Mouse (Mus musculus): ENCODE measurements around the gene Diaph3. TPM values are rescaled to one million over a fixed set of nuclear protein-coding genes. Genes with fewer than 3 reads are reported as not detected.
A peak's percentile ranks its signal among the peaks of the same experiment; 100 is the strongest.

Diaph3 gene
- polyA plus RNA-seq, 1 experiment from 2014 or later: 15.3 TPM

DNA sequence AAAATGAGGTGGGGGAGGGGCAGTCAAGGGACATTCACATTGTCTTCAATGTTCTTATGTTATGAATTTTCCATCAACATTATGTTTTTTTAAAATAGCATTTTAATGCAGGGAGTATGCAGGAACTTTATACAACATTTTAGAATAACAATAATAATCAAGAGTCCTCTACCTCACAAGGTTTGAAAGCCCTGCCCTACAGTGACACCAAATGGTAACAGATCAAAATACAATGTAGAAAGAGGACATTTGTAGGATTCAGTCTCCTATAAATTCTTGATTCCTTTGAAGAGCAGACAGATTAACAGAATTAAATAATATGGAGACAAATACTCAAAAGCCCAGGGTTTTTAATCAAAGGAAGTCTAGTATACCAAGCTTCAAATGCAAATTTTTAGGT is 242.1 kb downstream of the Diaph3 start:
- Histone ChIP-seq H3K9me3 (ENCODE audit: control insufficient read depth, low read length) (no peaks in the 10 kb centered on the region), H3K27me3 (ENCODE audit: control insufficient read depth, insufficient read depth, low read length) (no peaks in the 10 kb centered on the region), H3K9ac (ENCODE audit: low read length) (no peak overlapping the region), H3K4me2 (ENCODE audit: low read length) (no peak overlapping the region), H3K4me1 (ENCODE audit: control insufficient read depth in 2 of 2, insufficient read depth in 2 of 2, low read length in 2 of 2) (no peaks in the 10 kb centered on the region), H3K27ac (replicated peaks in 1 of 2; ENCODE audit: control insufficient read depth in 1 of 2, insufficient read depth in 1 of 2, low read depth in 2 of 2, low read length in 2 of 2) (no peak overlapping the region), H3K4me3 (ENCODE audit: control insufficient read depth in 1 of 2, insufficient read depth in 1 of 2, low read depth in 1 of 2, low read length in 2 of 2) (no peak overlapping the region), H3K36me3 (ENCODE audit: control insufficient read depth, insufficient read depth, low read length) (peaks cover 4% of the 10 kb centered on the region; the same call in 1 of the 2 replicates)
- ATAC-seq (ENCODE audit: insufficient number of reproducible peaks, insufficient read depth, low FRiP score, low read depth): no peak

DNA sequence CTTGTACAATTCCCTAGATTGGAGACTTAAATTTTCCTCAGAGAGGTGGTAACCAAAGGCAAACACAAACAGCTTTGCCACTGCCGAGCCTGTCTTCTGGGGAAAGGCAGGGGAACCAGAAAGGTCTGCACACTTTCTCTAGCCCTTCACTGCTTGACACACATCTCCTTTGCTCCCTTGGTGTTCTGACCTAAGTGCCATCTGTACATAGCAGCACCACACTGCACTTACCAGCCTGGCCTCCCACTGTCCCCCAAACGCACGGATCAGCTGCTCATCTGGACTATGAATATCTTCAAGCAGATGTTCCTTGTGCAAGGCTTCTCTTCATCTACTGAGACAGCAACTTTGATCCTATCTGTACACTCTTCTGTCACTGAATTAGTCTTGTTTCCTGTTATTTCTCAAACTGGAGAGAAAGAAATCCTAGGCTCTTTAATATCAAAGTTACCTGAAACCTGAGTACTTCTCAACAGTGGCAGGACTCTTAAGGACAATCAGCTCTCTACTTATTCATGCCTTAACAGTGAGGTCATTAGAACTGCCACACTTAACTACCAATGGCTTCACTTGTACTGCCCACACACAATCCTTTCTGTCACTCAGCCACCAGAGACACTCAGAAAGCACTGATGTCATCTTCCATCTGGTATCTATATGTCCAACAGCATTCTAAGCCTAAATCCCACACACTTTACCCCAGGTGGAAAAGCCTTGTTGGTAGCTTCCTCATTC is 251.8 kb downstream of the Diaph3 start:
- Histone ChIP-seq H3K4me3 (ENCODE audit: control insufficient read depth in 1 of 2, insufficient read depth in 1 of 2, low read depth in 1 of 2, low read length in 2 of 2) (no peak overlapping the region), H3K27me3 (ENCODE audit: control insufficient read depth, insufficient read depth, low read length) (no peaks in the 10 kb centered on the region), H3K4me1 (ENCODE audit: control insufficient read depth in 2 of 2, insufficient read depth in 2 of 2, low read length in 2 of 2) (peaks cover 3 to 8% of the 10 kb centered on the region in 2 experiments; a peak in 2 of 4 replicates), H3K9me3 (ENCODE audit: control insufficient read depth, low read length) (no peaks in the 10 kb centered on the region), H3K36me3 (ENCODE audit: control insufficient read depth, insufficient read depth, low read length) (peaks cover 4% of the 10 kb centered on the region; the same call in 1 of the 2 replicates), H3K27ac (replicated peaks in 1 of 2; ENCODE audit: control insufficient read depth in 1 of 2, insufficient read depth in 1 of 2, low read depth in 2 of 2, low read length in 2 of 2) (peak overlapping the region; percentile 28 to 72; a peak in 2 of 4 replicates), H3K4me2 (ENCODE audit: low read length) (peak overlapping the region; percentile 32), H3K9ac (ENCODE audit: low read length) (no peak overlapping the region; the same call in 1 of the 2 replicates)
- WGBS: 33% methylated on average over 3 of the region's 3 CpGs
- ATAC-seq (ENCODE audit: insufficient number of reproducible peaks, insufficient read depth, low FRiP score, low read depth): no peak

DNA sequence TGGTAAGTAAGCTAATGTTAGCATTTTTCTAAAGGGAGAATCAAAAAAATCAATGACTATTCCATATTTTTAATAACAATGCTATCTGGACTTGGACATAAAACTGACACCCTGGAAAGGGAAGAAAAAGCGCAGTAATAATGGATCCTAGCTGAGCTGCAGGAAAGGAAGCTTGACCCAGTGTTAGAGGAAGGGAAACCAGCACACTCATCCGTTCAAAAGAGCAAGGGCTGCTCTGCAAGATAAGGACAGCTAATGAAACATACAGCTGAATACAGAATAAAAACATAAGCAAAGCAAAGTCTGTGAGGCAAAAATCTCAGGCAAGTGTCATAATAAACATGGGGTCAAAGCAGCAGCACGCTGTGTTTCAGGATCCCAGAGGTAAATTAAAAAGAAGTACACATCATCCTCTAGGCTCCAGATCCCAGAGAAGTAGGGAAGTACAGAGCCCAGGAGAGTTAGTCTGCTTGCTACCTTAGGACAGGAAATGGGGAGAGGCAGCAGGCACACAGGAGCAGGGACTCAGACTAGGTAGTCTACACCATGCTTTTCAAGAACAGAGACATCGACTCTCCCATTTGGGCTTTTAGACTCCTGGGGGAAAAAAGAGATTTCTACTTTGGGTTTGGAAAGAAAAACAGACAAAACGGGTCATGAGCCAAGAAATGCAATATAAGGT is 255.5 kb downstream of the Diaph3 start:
- Histone ChIP-seq H3K36me3 (ENCODE audit: control insufficient read depth, insufficient read depth, low read length) (no peaks in the 10 kb centered on the region), H3K4me2 (ENCODE audit: low read length) (no peak overlapping the region), H3K27ac (replicated peaks in 1 of 2; ENCODE audit: control insufficient read depth in 1 of 2, insufficient read depth in 1 of 2, low read depth in 2 of 2, low read length in 2 of 2) (no peak overlapping the region; a peak in 1 of 4 replicates), H3K9ac (ENCODE audit: low read length) (no peak overlapping the region), H3K4me1 (ENCODE audit: control insufficient read depth in 2 of 2, insufficient read depth in 2 of 2, low read length in 2 of 2) (peaks cover 3 to 8% of the 10 kb centered on the region in 2 experiments; a peak in 2 of 4 replicates), H3K27me3 (ENCODE audit: control insufficient read depth, insufficient read depth, low read length) (no peaks in the 10 kb centered on the region), H3K4me3 (ENCODE audit: control insufficient read depth in 1 of 2, insufficient read depth in 1 of 2, low read depth in 1 of 2, low read length in 2 of 2) (no peak overlapping the region), H3K9me3 (ENCODE audit: control insufficient read depth, low read length) (no peaks in the 10 kb centered on the region)
- no peak for ATAC-seq (ENCODE audit: insufficient number of reproducible peaks, insufficient read depth, low FRiP score, low read depth)
- WGBS: 55% methylated on average over 5 of the region's 5 CpGs

DNA sequence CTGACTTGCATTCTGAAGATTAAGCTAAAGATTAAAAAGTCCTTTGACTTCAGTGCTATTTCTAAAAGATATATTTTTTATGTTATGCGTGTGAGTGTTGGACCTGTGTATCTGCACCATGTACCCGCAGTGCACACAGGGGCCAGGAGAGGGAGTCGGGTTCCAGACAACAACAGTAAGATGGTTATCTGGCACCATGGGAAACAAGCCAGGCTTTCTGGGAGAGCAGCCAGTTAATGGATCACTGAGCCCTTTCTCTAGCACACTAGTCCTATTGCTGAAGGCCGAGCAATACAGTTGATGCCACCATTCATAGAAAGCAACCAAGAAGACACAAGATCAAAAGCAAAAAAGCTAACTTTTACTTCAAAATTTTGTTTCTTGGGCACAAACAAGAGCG is 271.5 kb downstream of the Diaph3 start:
- no peak for ATAC-seq (ENCODE audit: insufficient number of reproducible peaks, insufficient read depth, low FRiP score, low read depth)
- no peak overlapping the region for H3K27ac ChIP-seq (replicated peaks in 1 of 2; ENCODE audit: control insufficient read depth in 1 of 2, insufficient read depth in 1 of 2, low read depth in 2 of 2, low read length in 2 of 2)
- 85% methylated on average over 5 of the region's 5 CpGs for WGBS

DNA sequence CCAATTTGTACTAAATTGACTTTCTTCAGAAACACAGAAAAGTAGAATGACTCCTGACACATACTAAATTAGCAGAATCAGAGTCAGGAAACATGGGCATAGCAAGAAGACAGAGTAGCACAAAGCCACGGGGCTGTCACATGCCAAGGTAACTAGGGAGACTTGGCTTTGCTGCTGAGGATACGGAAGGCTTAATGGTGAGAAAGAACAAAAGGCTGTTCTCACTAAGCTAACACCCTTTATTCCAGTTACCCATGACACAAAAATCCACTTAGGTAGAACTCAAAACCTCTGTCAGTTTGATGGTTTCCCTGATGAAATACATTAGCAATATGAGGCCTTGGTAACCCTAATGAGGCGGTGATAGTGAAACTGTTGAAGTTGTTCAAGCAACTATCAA is 273.9 kb downstream of the Diaph3 start:
- H3K27me3 ChIP-seq (ENCODE audit: control insufficient read depth, insufficient read depth, low read length): no peaks in the 10 kb centered on the region
- no peak overlapping the region for H3K4me2 ChIP-seq (ENCODE audit: low read length)
- no peak overlapping the region for H3K9ac ChIP-seq (ENCODE audit: low read length)
- no peaks in the 10 kb centered on the region; a peak in 1 of 4 replicates for H3K4me1 ChIP-seq (ENCODE audit: control insufficient read depth in 2 of 2, insufficient read depth in 2 of 2, low read length in 2 of 2)
- WGBS: 86% methylated on average over 3 of the region's 3 CpGs
- no peak for ATAC-seq (ENCODE audit: insufficient number of reproducible peaks, insufficient read depth, low FRiP score, low read depth)
- no peaks in the 10 kb centered on the region for H3K36me3 ChIP-seq (ENCODE audit: control insufficient read depth, insufficient read depth, low read length)
- no peak overlapping the region for H3K27ac ChIP-seq (replicated peaks in 1 of 2; ENCODE audit: control insufficient read depth in 1 of 2, insufficient read depth in 1 of 2, low read depth in 2 of 2, low read length in 2 of 2)
- H3K9me3 ChIP-seq (ENCODE audit: control insufficient read depth, low read length): no peaks in the 10 kb centered on the region
- H3K4me3 ChIP-seq (ENCODE audit: control insufficient read depth in 1 of 2, insufficient read depth in 1 of 2, low read depth in 1 of 2, low read length in 2 of 2): no peak overlapping the region

More for the DNA sequence above, 271.5 kb downstream of the Diaph3 start:
- H3K27me3 ChIP-seq (ENCODE audit: control insufficient read depth, insufficient read depth, low read length): no peaks in the 10 kb centered on the region
- no peaks in the 10 kb centered on the region for H3K9me3 ChIP-seq (ENCODE audit: control insufficient read depth, low read length)
- H3K36me3 ChIP-seq (ENCODE audit: control insufficient read depth, insufficient read depth, low read length): no peaks in the 10 kb centered on the region
- H3K4me3 ChIP-seq (ENCODE audit: control insufficient read depth in 1 of 2, insufficient read depth in 1 of 2, low read depth in 1 of 2, low read length in 2 of 2): no peak overlapping the region
- H3K9ac ChIP-seq (ENCODE audit: low read length): no peak overlapping the region
- no peaks in the 10 kb centered on the region; a peak in 1 of 4 replicates for H3K4me1 ChIP-seq (ENCODE audit: control insufficient read depth in 2 of 2, insufficient read depth in 2 of 2, low read length in 2 of 2)
- H3K4me2 ChIP-seq (ENCODE audit: low read length): no peak overlapping the region

DNA sequence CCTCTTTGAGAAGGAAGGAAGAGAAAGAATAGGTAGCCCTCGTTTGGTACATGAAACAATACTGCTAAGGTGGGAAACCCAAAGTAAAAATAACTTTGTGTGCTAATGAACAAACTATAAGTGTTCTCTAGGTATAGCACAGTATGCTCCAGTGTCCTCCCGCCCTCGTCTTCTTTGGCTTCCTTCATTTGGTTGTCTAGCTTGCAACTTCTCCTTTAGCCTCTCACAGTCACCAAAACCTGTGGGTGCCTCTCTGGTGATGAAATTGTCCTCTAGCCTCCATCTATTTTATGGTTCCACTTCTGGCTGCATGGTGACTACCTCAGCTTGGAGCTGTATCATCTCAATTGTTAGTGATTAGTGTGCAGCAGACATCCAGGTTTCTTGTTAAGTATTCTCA is 277.0 kb downstream of the Diaph3 start:
- Histone ChIP-seq H3K27ac (replicated peaks in 1 of 2; ENCODE audit: control insufficient read depth in 1 of 2, insufficient read depth in 1 of 2, low read depth in 2 of 2, low read length in 2 of 2) (no peak overlapping the region), H3K36me3 (ENCODE audit: control insufficient read depth, insufficient read depth, low read length) (no peaks in the 10 kb centered on the region), H3K4me1 (ENCODE audit: control insufficient read depth in 2 of 2, insufficient read depth in 2 of 2, low read length in 2 of 2) (no peaks in the 10 kb centered on the region), H3K27me3 (ENCODE audit: control insufficient read depth, insufficient read depth, low read length) (no peaks in the 10 kb centered on the region), H3K4me3 (ENCODE audit: control insufficient read depth in 1 of 2, insufficient read depth in 1 of 2, low read depth in 1 of 2, low read length in 2 of 2) (no peak overlapping the region), H3K9ac (ENCODE audit: low read length) (no peak overlapping the region), H3K9me3 (ENCODE audit: control insufficient read depth, low read length) (no peaks in the 10 kb centered on the region), H3K4me2 (ENCODE audit: low read length) (no peak overlapping the region)
- 88% methylated on average over 3 of the region's 3 CpGs for WGBS
- no peak for ATAC-seq (ENCODE audit: insufficient number of reproducible peaks, insufficient read depth, low FRiP score, low read depth)

DNA sequence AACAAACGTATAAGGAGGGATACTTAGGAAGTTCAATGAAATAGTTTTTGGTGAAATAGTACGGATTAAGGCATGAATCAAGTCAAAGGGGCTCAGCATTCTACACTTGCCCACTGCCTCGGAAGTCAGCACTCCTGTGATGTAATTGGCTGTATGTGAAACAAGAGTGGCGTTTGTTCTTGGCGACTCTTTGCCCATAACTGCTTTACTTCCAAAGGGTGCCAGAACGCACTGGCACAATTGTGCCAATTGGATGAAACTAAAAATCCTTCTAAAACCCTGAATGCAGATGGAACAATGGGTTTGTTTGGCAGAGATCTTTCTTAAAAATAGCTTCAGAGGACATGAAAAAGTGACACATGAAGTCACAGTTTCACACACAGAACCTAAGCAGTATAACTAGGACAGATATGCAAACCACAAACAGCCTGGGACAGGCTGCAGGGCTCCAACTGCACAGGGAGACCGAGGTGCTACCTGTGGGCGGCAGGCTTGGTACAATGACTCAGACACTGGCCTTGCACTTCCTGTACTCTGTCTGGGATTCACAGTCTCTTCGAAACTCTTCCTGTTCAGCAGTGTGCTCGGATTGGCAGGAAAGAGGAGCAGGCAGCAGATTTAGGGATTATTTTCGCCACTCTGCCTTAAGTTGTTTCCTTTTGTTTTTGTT is 279.6 kb downstream of the Diaph3 start:
- Histone ChIP-seq H3K9ac (ENCODE audit: low read length) (no peak overlapping the region), H3K36me3 (ENCODE audit: control insufficient read depth, insufficient read depth, low read length) (no peaks in the 10 kb centered on the region), H3K4me2 (ENCODE audit: low read length) (no peak overlapping the region), H3K4me3 (ENCODE audit: control insufficient read depth in 1 of 2, insufficient read depth in 1 of 2, low read depth in 1 of 2, low read length in 2 of 2) (no peak overlapping the region), H3K27me3 (ENCODE audit: control insufficient read depth, insufficient read depth, low read length) (no peaks in the 10 kb centered on the region), H3K9me3 (ENCODE audit: control insufficient read depth, low read length) (no peaks in the 10 kb centered on the region), H3K4me1 (ENCODE audit: control insufficient read depth in 2 of 2, insufficient read depth in 2 of 2, low read length in 2 of 2) (no peaks in the 10 kb centered on the region), H3K27ac (replicated peaks in 1 of 2; ENCODE audit: control insufficient read depth in 1 of 2, insufficient read depth in 1 of 2, low read depth in 2 of 2, low read length in 2 of 2) (no peak overlapping the region)
- 81% methylated on average over 11 of the region's 11 CpGs for WGBS
- no peak for ATAC-seq (ENCODE audit: insufficient number of reproducible peaks, insufficient read depth, low FRiP score, low read depth)
